Mouse (Mus musculus) limb, embryonic 11.5 days (tissue): ENCODE measurements around the gene Cacnb4. TPM values are rescaled to one million over a fixed set of nuclear protein-coding genes. Genes with fewer than 3 reads are reported as not detected.

ENCODE experiments used
- ATAC-seq: fragments of 200-750 bp; cut with Nextera tagmentation; 2 replicates; pipeline ENCODE4 v1.8.0; 2017; ENCODE audit warnings: low read depth; ENCODE audit not compliant: insufficient number of reproducible peaks, low FRiP score, low TSS enrichment
- DNase-seq: peaks from one replicate; pipeline ENCODE4 v3.0.0-alpha.2; 2015; ENCODE audit warnings: low spot score
- H3K27ac ChIP-seq: fragments of 300-500 bp; sonication (generic); replicated peaks from 2 replicates; pipeline ENCODE4 v1.5.1; 2014; ENCODE audit warnings: low read depth, mild to moderate bottlenecking, low read length
- H3K27me3 ChIP-seq: fragments of 300-500 bp; sonication (generic); 2 replicates; pipeline ENCODE4 v1.6.1; 2014; ENCODE audit warnings: mild to moderate bottlenecking, low read length, mixed read lengths; ENCODE audit not compliant: control insufficient read depth, insufficient read depth
- H3K36me3 ChIP-seq: fragments of 300-500 bp; sonication (generic); 2 replicates; pipeline ENCODE4 v1.6.1; 2014; ENCODE audit warnings: mild to moderate bottlenecking, low read length, moderate library complexity, mixed read lengths; ENCODE audit not compliant: control insufficient read depth, insufficient read depth
- H3K4me1 ChIP-seq: fragments of 300-500 bp; sonication (generic); 2 replicates; pipeline ENCODE4 v1.6.1; 2014; ENCODE audit warnings: low read length, mixed read lengths; ENCODE audit not compliant: control insufficient read depth, insufficient read depth
- H3K4me2 ChIP-seq: fragments of 300-500 bp; sonication (generic); 2 replicates; pipeline ENCODE4 v1.6.1; 2014; ENCODE audit warnings: low read depth, mild to moderate bottlenecking, moderate library complexity; ENCODE audit not compliant: severe bottlenecking
- H3K4me3 ChIP-seq: fragments of 300-500 bp; sonication (generic); 2 replicates; pipeline ENCODE4 v1.5.1; 2014; ENCODE audit warnings: low read depth, low read length
- H3K9ac ChIP-seq: fragments of 300-500 bp; sonication (generic); 2 replicates; pipeline ENCODE4 v1.6.1; 2014; ENCODE audit warnings: mild to moderate bottlenecking, low read length
- H3K9me3 ChIP-seq: fragments of 300-500 bp; sonication (generic); 2 replicates; pipeline ENCODE4 v1.6.1; 2016; ENCODE audit warnings: low read length; ENCODE audit not compliant: control insufficient read depth
- WGBS: fragments of 180-500 bp; shearing (Covaris S2); extraction: QIAGEN DNeasy Blood & Tissue Kit; methylation state at CpG from one replicate; pipeline ENCODE4 v1.1.7; 2014; 5-methylcytosine and 5-hydroxymethylcytosine counted together
- polyA plus RNA-seq: library from polyadenylated mRNA; unstranded; fragments of >200 nt; fragmentation: Nextera tagmentation; extraction: Ambion mirVana; gene quantifications from 2 replicates; pipeline ENCODE4 v1.2.1, GENCODE M21; 2014

The Cacnb4 gene
- polyA plus RNA-seq, 1 experiment from 2014 or later = 0.52 TPM

GRCm38 (mm10) chr2:52597511-52597910, 79.1 kb downstream of the Cacnb4 start:
- H3K27me3 ChIP-seq = no peaks in the 10 kb centered on the region

GRCm38 (mm10) chr2:52593814-52594213, 82.8 kb downstream of the Cacnb4 start:
- Histone ChIP-seq H3K4me3 (no peak overlapping the region), H3K4me2 (no peak overlapping the region), H3K9ac (no peak overlapping the region), H3K36me3 (no peaks in the 10 kb centered on the region), H3K4me1 (peaks cover 10% of the 10 kb centered on the region), H3K9me3 (no peaks in the 10 kb centered on the region), H3K27me3 (no peaks in the 10 kb centered on the region), H3K27ac (no peak overlapping the region)
- ATAC-seq (no peak), DNase-seq (no peak)
- WGBS = 90% methylated on average over 8 of the region's 8 CpGs

More at GRCm38 (mm10) chr2:52597511-52597910, 79.1 kb downstream of the Cacnb4 start:
- Histone ChIP-seq H3K9me3 (no peaks in the 10 kb centered on the region), H3K4me2 (no peak overlapping the region), H3K4me1 (no peaks in the 10 kb centered on the region), H3K27ac (no peak overlapping the region), H3K36me3 (no peaks in the 10 kb centered on the region), H3K9ac (no peak overlapping the region), H3K4me3 (no peak overlapping the region)
- ATAC-seq (no peak), DNase-seq (no peak)

GRCm38 (mm10) chr2:52593260-52593659, 83.4 kb downstream of the Cacnb4 start:
- H3K9ac ChIP-seq = no peak overlapping the region
- no peaks in the 10 kb centered on the region for H3K27me3 ChIP-seq
- H3K4me1 ChIP-seq = peaks cover 10% of the 10 kb centered on the region
- H3K4me2 ChIP-seq = no peak overlapping the region
- H3K9me3 ChIP-seq = no peaks in the 10 kb centered on the region
- WGBS = 48% methylated on average over 5 of the region's 5 CpGs
- ATAC-seq = 0 out of 2 replicates have a peak, but pooled peaks have one; percentile 44
- H3K4me3 ChIP-seq = no peak overlapping the region
- no peak overlapping the region for H3K27ac ChIP-seq
- no peaks in the 10 kb centered on the region for H3K36me3 ChIP-seq
- no peak for DNase-seq

- H3K9me3 ChIP-seq = no peaks in the 10 kb centered on the region
- H3K9ac ChIP-seq = no peak overlapping the region
- DNase-seq = peak; percentile 90
- no peak overlapping the region for H3K4me2 ChIP-seq
- ATAC-seq = peak; percentile 66; the same call in 1 of the 2 replicates
- no peaks in the 10 kb centered on the region for H3K27me3 ChIP-seq
- no peak overlapping the region for H3K4me3 ChIP-seq
- no peak overlapping the region for H3K27ac ChIP-seq
- 0% methylated on average over 5 of the region's 5 CpGs for WGBS
- H3K4me1 ChIP-seq = peaks cover 10% of the 10 kb centered on the region
- H3K36me3 ChIP-seq = no peaks in the 10 kb centered on the region
These were observed 85.7 kb downstream of the Cacnb4 start for GRCm38 (mm10) chr2:52590970-52591347.

GRCm38 (mm10) chr2:52590340-52590969, 86.2 kb downstream of the Cacnb4 start:
- 46% methylated on average over 7 of the region's 7 CpGs for WGBS
- no peaks in the 10 kb centered on the region for H3K9me3 ChIP-seq
- no peak overlapping the region; the same call in 1 of the 2 replicates for H3K4me2 ChIP-seq
- H3K9ac ChIP-seq = no peak overlapping the region
- H3K4me1 ChIP-seq = peaks cover 10% of the 10 kb centered on the region
- H3K27me3 ChIP-seq = no peaks in the 10 kb centered on the region
- ATAC-seq (no peak), DNase-seq (no peak)
- no peak overlapping the region for H3K4me3 ChIP-seq
- H3K36me3 ChIP-seq = no peaks in the 10 kb centered on the region
- H3K27ac ChIP-seq = no peak overlapping the region

- ATAC-seq (no peak), DNase-seq (no peak)
- H3K4me1 ChIP-seq = peaks cover 10% of the 10 kb centered on the region
- 91% methylated on average over 4 of the region's 4 CpGs for WGBS
- H3K36me3 ChIP-seq = no peaks in the 10 kb centered on the region
- no peak overlapping the region for H3K4me3 ChIP-seq
- no peak overlapping the region for H3K9ac ChIP-seq
- H3K9me3 ChIP-seq = no peaks in the 10 kb centered on the region
- H3K4me2 ChIP-seq = no peak overlapping the region
- no peak overlapping the region for H3K27ac ChIP-seq
- H3K27me3 ChIP-seq = no peaks in the 10 kb centered on the region
These were observed 87.1 kb downstream of the Cacnb4 start for GRCm38 (mm10) chr2:52589514-52589913.

- ATAC-seq = no peak
- Histone ChIP-seq H3K9ac (no peak overlapping the region), H3K9me3 (no peaks in the 10 kb centered on the region), H3K4me2 (no peak overlapping the region), H3K36me3 (no peaks in the 10 kb centered on the region), H3K27ac (no peak overlapping the region), H3K27me3 (no peaks in the 10 kb centered on the region), H3K4me3 (no peak overlapping the region), H3K4me1 (peaks cover under 1% of the 10 kb centered on the region; the same call in 1 of the 2 replicates)
- no peak for DNase-seq
- 87% methylated on average over 4 of the region's 4 CpGs for WGBS
These were observed 91.2 kb downstream of the Cacnb4 start for GRCm38 (mm10) chr2:52585384-52585783.

- no peak overlapping the region for H3K9ac ChIP-seq
- H3K4me3 ChIP-seq = no peak overlapping the region
- ATAC-seq (no peak), DNase-seq (no peak)
- no peak overlapping the region for H3K4me2 ChIP-seq
- no peak overlapping the region for H3K27ac ChIP-seq
- H3K27me3 ChIP-seq = no peaks in the 10 kb centered on the region
- H3K9me3 ChIP-seq = no peaks in the 10 kb centered on the region
- WGBS = 85% methylated on average over 11 of the region's 11 CpGs
- H3K4me1 ChIP-seq = no peaks in the 10 kb centered on the region
- no peaks in the 10 kb centered on the region for H3K36me3 ChIP-seq
These were observed 95.4 kb downstream of the Cacnb4 start for GRCm38 (mm10) chr2:52581132-52581781.
